Mouse (Mus musculus): ENCODE results near the gene Ehd2. TPM values are rescaled to one million over a fixed set of nuclear protein-coding genes. Genes with fewer than 3 reads are reported as not detected.
"Not testable (repeated sequence)": the region's sequence is repeated elsewhere in the genome, so short reads cannot be mapped to it uniquely, and the experiment has no call there.

Gene Ehd2
- polyA plus RNA-seq, 1 experiment, result 104 TPM

GRCm38 (mm10) chr7:15920645-15921190 is 46.6 kb downstream of the Ehd2 start:
- H3K4me3 ChIP-seq, result peak overlapping the region; percentile 95
- peaks cover 18% of the 10 kb centered on the region for H3K36me3 ChIP-seq (ENCODE audit: control insufficient read depth, insufficient read depth)
- no peak for TF ChIP-seq TCF12 (IDR thresholded peaks at IDR 0.05; ENCODE audit: insufficient read depth, poor library complexity, severe bottlenecking)
- no peak for TF ChIP-seq SRF (IDR thresholded peaks at IDR 0.05; ENCODE audit: control insufficient read depth, insufficient read length, low read depth)
- TF ChIP-seq MAX (IDR thresholded peaks at IDR 0.05; ENCODE audit: low read depth), result no peak
- no peak for TF ChIP-seq CEBPB (IDR thresholded peaks at IDR 0.05; ENCODE audit: insufficient read depth, poor library complexity, severe bottlenecking)
- no peak for TF ChIP-seq E2F4 (IDR thresholded peaks at IDR 0.05; ENCODE audit: insufficient read depth)
- no peak for TF ChIP-seq POLR2A (IDR thresholded peaks at IDR 0.05; ENCODE audit: insufficient read length, low read depth)
- TF ChIP-seq REST (IDR thresholded peaks at IDR 0.05; ENCODE audit: insufficient read depth, insufficient read length), result no peak
- no peak for TF ChIP-seq USF1 (IDR thresholded peaks at IDR 0.05; ENCODE audit: low read depth)
- TF ChIP-seq TCF3 (IDR thresholded peaks at IDR 0.05; ENCODE audit: insufficient read length, low read depth), result no peak
- TF ChIP-seq POLR2AphosphoS2 (IDR thresholded peaks at IDR 0.05; ENCODE audit: insufficient read length, low read depth), result no peak
- no peak for TF ChIP-seq MYOG (IDR thresholded peaks at IDR 0.05; ENCODE audit: control insufficient read depth in 1 of 3, insufficient read depth in 1 of 3, insufficient read length in 2 of 3, low read depth in 2 of 3)
- no peak for TF ChIP-seq MYOD1 (IDR thresholded peaks at IDR 0.05; ENCODE audit: control insufficient read depth in 1 of 3, insufficient read length in 2 of 3, low read depth in 2 of 3)
- H3K27me3 ChIP-seq (ENCODE audit: control insufficient read depth, insufficient read depth, insufficient read length), result no peaks in the 10 kb centered on the region
- H3K4me2 ChIP-seq (ENCODE audit: low read depth), result peak overlapping the region; percentile 87
- H3K79me2 ChIP-seq (ENCODE audit: control insufficient read depth, insufficient read depth), result peaks cover 24% of the 10 kb centered on the region
- no peak overlapping the region for H3ac ChIP-seq (ENCODE audit: control insufficient read depth, insufficient read length)

- Histone ChIP-seq H3K4me2 (ENCODE audit: low read depth) (peak overlapping the region; percentile 87), H3ac (ENCODE audit: control insufficient read depth, insufficient read length) (no peak overlapping the region), H3K27me3 (ENCODE audit: control insufficient read depth, insufficient read depth, insufficient read length) (no peaks in the 10 kb centered on the region), H3K36me3 (ENCODE audit: control insufficient read depth, insufficient read depth) (peaks cover 18% of the 10 kb centered on the region), H3K4me3 (no peak overlapping the region), H3K79me2 (ENCODE audit: control insufficient read depth, insufficient read depth) (peaks cover 24% of the 10 kb centered on the region)
- TF ChIP-seq SRF (IDR thresholded peaks at IDR 0.05; ENCODE audit: control insufficient read depth, insufficient read length, low read depth) (no peak), TCF12 (IDR thresholded peaks at IDR 0.05; ENCODE audit: insufficient read depth, poor library complexity, severe bottlenecking) (no peak), USF1 (IDR thresholded peaks at IDR 0.05; ENCODE audit: low read depth) (no peak), REST (IDR thresholded peaks at IDR 0.05; ENCODE audit: insufficient read depth, insufficient read length) (no peak), POLR2A (IDR thresholded peaks at IDR 0.05; ENCODE audit: insufficient read length, low read depth) (no peak), MYOG (IDR thresholded peaks at IDR 0.05; ENCODE audit: control insufficient read depth in 1 of 3, insufficient read depth in 1 of 3, insufficient read length in 2 of 3, low read depth in 2 of 3) (no peak), CEBPB (IDR thresholded peaks at IDR 0.05; ENCODE audit: insufficient read depth, poor library complexity, severe bottlenecking) (no peak), MYOD1 (IDR thresholded peaks at IDR 0.05; ENCODE audit: control insufficient read depth in 1 of 3, insufficient read length in 2 of 3, low read depth in 2 of 3) (no peak)
Observed at GRCm38 (mm10) chr7:15919947-15920346, 47.4 kb downstream of the Ehd2 start.

GRCm38 (mm10) chr7:15918371-15918770 is 49.0 kb downstream of the Ehd2 start:
- no peak overlapping the region for H3ac ChIP-seq (ENCODE audit: control insufficient read depth, insufficient read length)
- no peak for TF ChIP-seq TCF12 (IDR thresholded peaks at IDR 0.05; ENCODE audit: insufficient read depth, poor library complexity, severe bottlenecking)
- TF ChIP-seq USF1 (IDR thresholded peaks at IDR 0.05; ENCODE audit: low read depth), result no peak
- no peak for TF ChIP-seq SRF (IDR thresholded peaks at IDR 0.05; ENCODE audit: control insufficient read depth, insufficient read length, low read depth)
- TF ChIP-seq POLR2A (IDR thresholded peaks at IDR 0.05; ENCODE audit: insufficient read length, low read depth), result no peak
- no peak for TF ChIP-seq CEBPB (IDR thresholded peaks at IDR 0.05; ENCODE audit: insufficient read depth, poor library complexity, severe bottlenecking)
- TF ChIP-seq TCF3 (IDR thresholded peaks at IDR 0.05; ENCODE audit: insufficient read length, low read depth), result no peak
- TF ChIP-seq E2F4 (IDR thresholded peaks at IDR 0.05; ENCODE audit: insufficient read depth), result no peak

GRCm38 (mm10) chr7:15916996-15917395 is 50.4 kb downstream of the Ehd2 start:
- H3ac ChIP-seq (ENCODE audit: control insufficient read depth, insufficient read length), result no peak overlapping the region
- H3K27me3 ChIP-seq (ENCODE audit: control insufficient read depth, insufficient read depth, insufficient read length), result no peaks in the 10 kb centered on the region
- H3K4me2 ChIP-seq (ENCODE audit: low read depth), result no peak overlapping the region
- peaks cover 23% of the 10 kb centered on the region for H3K79me2 ChIP-seq (ENCODE audit: control insufficient read depth, insufficient read depth)
- H3K36me3 ChIP-seq (ENCODE audit: control insufficient read depth, insufficient read depth), result peaks cover 18% of the 10 kb centered on the region
- no peak for TF ChIP-seq CEBPB (IDR thresholded peaks at IDR 0.05; ENCODE audit: insufficient read depth, poor library complexity, severe bottlenecking)
- no peak for TF ChIP-seq POLR2AphosphoS2 (IDR thresholded peaks at IDR 0.05; ENCODE audit: insufficient read length, low read depth)
- H3K4me3 ChIP-seq, result no peak overlapping the region

More at GRCm38 (mm10) chr7:15918371-15918770, 49.0 kb downstream of the Ehd2 start:
- Histone ChIP-seq H3K36me3 (ENCODE audit: control insufficient read depth, insufficient read depth) (peaks cover 18% of the 10 kb centered on the region), H3K79me2 (ENCODE audit: control insufficient read depth, insufficient read depth) (peaks cover 24% of the 10 kb centered on the region), H3K4me3 (no peak overlapping the region), H3K27me3 (ENCODE audit: control insufficient read depth, insufficient read depth, insufficient read length) (no peaks in the 10 kb centered on the region), H3K4me2 (ENCODE audit: low read depth) (no peak overlapping the region)

GRCm38 (mm10) chr7:15916134-15916723 is 51.1 kb downstream of the Ehd2 start:
- Histone ChIP-seq H3K4me3 (no peak overlapping the region), H3K27me3 (ENCODE audit: control insufficient read depth, insufficient read depth, insufficient read length) (no peaks in the 10 kb centered on the region), H3ac (ENCODE audit: control insufficient read depth, insufficient read length) (no peak overlapping the region), H3K36me3 (ENCODE audit: control insufficient read depth, insufficient read depth) (peaks cover 18% of the 10 kb centered on the region), H3K79me2 (ENCODE audit: control insufficient read depth, insufficient read depth) (peaks cover 15% of the 10 kb centered on the region), H3K4me2 (ENCODE audit: low read depth) (no peak overlapping the region)
- TF ChIP-seq USF1 (IDR thresholded peaks at IDR 0.05; ENCODE audit: low read depth) (no peak), POLR2AphosphoS2 (IDR thresholded peaks at IDR 0.05; ENCODE audit: insufficient read length, low read depth) (peak; percentile 44), MAX (IDR thresholded peaks at IDR 0.05; ENCODE audit: low read depth) (no peak), MYOG (IDR thresholded peaks at IDR 0.05; ENCODE audit: control insufficient read depth in 1 of 3, insufficient read depth in 1 of 3, insufficient read length in 2 of 3, low read depth in 2 of 3) (no peak), TCF3 (IDR thresholded peaks at IDR 0.05; ENCODE audit: insufficient read length, low read depth) (no peak), SRF (IDR thresholded peaks at IDR 0.05; ENCODE audit: control insufficient read depth, insufficient read length, low read depth) (no peak), POLR2A (IDR thresholded peaks at IDR 0.05; ENCODE audit: insufficient read length, low read depth) (no peak)

GRCm38 (mm10) chr7:15915695-15916094 is 51.7 kb downstream of the Ehd2 start:
- H3K4me3 ChIP-seq; H3K27me3 ChIP-seq (ENCODE audit: control insufficient read depth, insufficient read depth, insufficient read length); H3K79me2 ChIP-seq (ENCODE audit: control insufficient read depth, insufficient read depth); H3ac ChIP-seq (ENCODE audit: control insufficient read depth, insufficient read length); H3K4me2 ChIP-seq (ENCODE audit: low read depth): not testable (repeated sequence)
- H3K36me3 ChIP-seq (ENCODE audit: control insufficient read depth, insufficient read depth), result peaks cover 18% of the 10 kb centered on the region
